Mouse (Mus musculus) cerebellum, postnatal 10 days (tissue): Measurements from ENCODE around the gene Ptprs.
A peak's percentile ranks its signal among the peaks of the same experiment; 100 is the strongest.

Experiments
- DNase-seq, 2 experiments: peaks; one replicate each; pipeline ENCODE4 v3.0.0; 2021; ENCODE audit warnings: mixed read lengths in 2 of 2

Ptprs gene

GRCm38 (mm10) chr17:56476402-56476752, at the start of gene Ptprs:
TSS of gene Ptprs (minus strand) at chr17:56476483.
- peak; percentile 98 to 99 for DNase-seq

- DNase-seq = no peak
These were observed 48.7 kb upstream of the Ptprs start for GRCm38 (mm10) chr17:56524943-56525342.

- DNase-seq = peak; percentile 59 to 73
These were observed 46.5 kb upstream of the Ptprs start for GRCm38 (mm10) chr17:56522744-56523143.

- peak; percentile 81 to 82 for DNase-seq
These were observed 39.6 kb upstream of the Ptprs start for GRCm38 (mm10) chr17:56515690-56516410.

GRCm38 (mm10) chr17:56514916-56515315, 38.6 kb upstream of the Ptprs start:
- DNase-seq = peak in 1 of 2 experiments; percentile 22

- no peak for DNase-seq
These were observed 38.0 kb upstream of the Ptprs start for GRCm38 (mm10) chr17:56514330-56514729.

- peak in 1 of 2 experiments; percentile 26 for DNase-seq
These were observed 36.0 kb upstream of the Ptprs start, which contains the start of gene Znrf4 for GRCm38 (mm10) chr17:56512310-56512709. TSS of gene Znrf4 (minus strand) at chr17:56512431.

GRCm38 (mm10) chr17:56511707-56512090, 35.4 kb upstream of the Ptprs start:
- no peak for DNase-seq

GRCm38 (mm10) chr17:56510970-56511706, 34.9 kb upstream of the Ptprs start:
- DNase-seq = peak; percentile 83 to 87

GRCm38 (mm10) chr17:56510473-56510969, 34.2 kb upstream of the Ptprs start:
- DNase-seq = peak; percentile 90 to 94

- peak; percentile 95 to 96 for DNase-seq
These were observed 33.6 kb upstream of the Ptprs start for GRCm38 (mm10) chr17:56509707-56510472.

GRCm38 (mm10) chr17:56509021-56509640, 32.8 kb upstream of the Ptprs start:
- peak; percentile 50 to 59 for DNase-seq

- peak; percentile 96 to 98 for DNase-seq
These were observed 31.1 kb upstream of the Ptprs start for GRCm38 (mm10) chr17:56507161-56508068.

GRCm38 (mm10) chr17:56506417-56507065, 30.3 kb upstream of the Ptprs start:
- DNase-seq = peak in 1 of 2 experiments; percentile 51

GRCm38 (mm10) chr17:56505401-56505800, 29.1 kb upstream of the Ptprs start:
- peak in 1 of 2 experiments; percentile 16 for DNase-seq

- peak; percentile 96 to 97 for DNase-seq
These were observed 26.2 kb upstream of the Ptprs start for GRCm38 (mm10) chr17:56502526-56502925.

GRCm38 (mm10) chr17:56501635-56502400, 25.5 kb upstream of the Ptprs start:
- peak; percentile 53 to 54 for DNase-seq

- DNase-seq = no peak
These were observed 22.9 kb upstream of the Ptprs start for GRCm38 (mm10) chr17:56499229-56499628.

- DNase-seq = no peak
These were observed 18.2 kb upstream of the Ptprs start for GRCm38 (mm10) chr17:56494480-56494879.

- no peak for DNase-seq
These were observed 17.6 kb upstream of the Ptprs start for GRCm38 (mm10) chr17:56493841-56494240.
